Mouse (Mus musculus) cortical plate, adult 2 months (tissue): Measurements from ENCODE around the gene AW549877.

Source experiments
- CTCF ChIP-seq: fragments of 200-500 bp; IDR thresholded peaks from 2 replicates; pipeline ENCODE4 v1.5.1; 2011; ENCODE audit warnings: mild to moderate bottlenecking, control low read depth, low read length; ENCODE audit not compliant: insufficient read depth; ENCODE audit errors: extremely low read depth
- POLR2A ChIP-seq: fragments of 200-500 bp; IDR thresholded peaks from 2 replicates; pipeline ENCODE4 v1.6.1; 2011; ENCODE audit warnings: mild to moderate bottlenecking, low read length, control low read depth; ENCODE audit not compliant: insufficient read depth; ENCODE audit errors: extremely low read depth

DNA sequence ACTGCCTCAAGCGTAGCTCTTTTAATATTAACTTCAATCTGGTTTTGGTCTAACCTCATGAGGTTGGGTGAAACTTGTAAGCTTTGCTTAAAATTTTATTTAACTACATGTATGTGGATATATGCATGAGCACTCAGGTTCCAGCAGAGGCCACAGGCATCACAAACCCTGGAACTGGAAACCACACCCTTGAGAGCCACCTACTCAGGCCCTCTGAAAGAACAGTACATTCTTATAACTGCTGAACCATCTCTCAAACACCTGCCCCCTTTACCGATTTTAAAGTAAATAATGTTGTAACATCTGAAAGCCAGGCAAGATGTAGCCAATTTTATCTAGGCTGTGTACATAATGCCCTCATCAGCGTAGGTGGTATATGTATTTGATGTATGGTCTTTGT, 15.7 kb downstream of the AW549877 start:
- TF ChIP-seq POLR2A (no peak), CTCF (no peak)
